Mouse (Mus musculus) midbrain, embryonic 11.5 days (tissue): ENCODE data around the gene Gm11492. TPM values are rescaled to one million over a fixed set of nuclear protein-coding genes. Genes with fewer than 3 reads are reported as not detected.

Experiments
- ATAC-seq: fragments of 200-750 bp; cut with Nextera tagmentation; 2 replicates; pipeline ENCODE4 v1.8.0; 2017; ENCODE audit warnings: moderate TSS enrichment, moderate library complexity; ENCODE audit not compliant: low FRiP score
- DNase-seq: peaks from one replicate; pipeline ENCODE4 v3.0.0; 2015; ENCODE audit warnings: low spot score; ENCODE audit errors: missing footprints
- H3K27ac ChIP-seq: fragments of 300-500 bp; sonication (generic); 2 replicates; pipeline ENCODE4 v1.5.1; 2014; ENCODE audit warnings: low read depth, low read length
- H3K27me3 ChIP-seq: fragments of 300-500 bp; sonication (generic); 2 replicates; pipeline ENCODE4 v1.6.1; 2014; ENCODE audit warnings: mild to moderate bottlenecking, low read length, moderate library complexity, mixed read lengths; ENCODE audit not compliant: control insufficient read depth, insufficient read depth
- H3K36me3 ChIP-seq: fragments of 300-500 bp; sonication (generic); 2 replicates; pipeline ENCODE4 v1.6.1; 2014; ENCODE audit warnings: mild to moderate bottlenecking, low read length, moderate library complexity, mixed read lengths; ENCODE audit not compliant: control insufficient read depth, insufficient read depth
- H3K4me1 ChIP-seq: fragments of 300-500 bp; sonication (generic); 2 replicates; pipeline ENCODE4 v1.6.1; 2014; ENCODE audit warnings: low read length; ENCODE audit not compliant: control insufficient read depth, insufficient read depth
- H3K4me2 ChIP-seq: fragments of 300-500 bp; sonication (generic); 2 replicates; pipeline ENCODE4 v1.6.1; 2014; ENCODE audit warnings: mild to moderate bottlenecking, moderate library complexity
- H3K4me3 ChIP-seq: fragments of 300-500 bp; sonication (generic); 2 replicates; pipeline ENCODE4 v1.5.1; 2014; ENCODE audit warnings: low read depth, low read length
- H3K9ac ChIP-seq: fragments of 300-500 bp; sonication (generic); 2 replicates; pipeline ENCODE4 v1.6.1; 2014; ENCODE audit warnings: low read length
- H3K9me3 ChIP-seq: fragments of 300-500 bp; sonication (generic); 2 replicates; pipeline ENCODE4 v1.6.1; 2016; ENCODE audit warnings: low read length; ENCODE audit not compliant: control insufficient read depth
- WGBS: fragments of 180-500 bp; shearing (Covaris S2); extraction: QIAGEN DNeasy Blood & Tissue Kit; methylation state at CpG from one replicate; pipeline ENCODE4 v1.1.7; 2014; 5-methylcytosine and 5-hydroxymethylcytosine counted together
- polyA plus RNA-seq: library from polyadenylated mRNA; unstranded; fragments of >200 nt; fragmentation: Nextera tagmentation; extraction: Ambion mirVana; gene quantifications from 2 replicates; pipeline ENCODE4 v1.2.1, GENCODE M21; 2014

The Gm11492 gene
- polyA plus RNA-seq, 1 experiment from 2014 or later, result not detected

- Histone ChIP-seq H3K27me3 (no peaks in the 10 kb centered on the region), H3K4me2 (no peak overlapping the region), H3K36me3 (no peaks in the 10 kb centered on the region), H3K4me1 (peaks cover 6% of the 10 kb centered on the region; the same call in 1 of the 2 replicates), H3K4me3 (no peak overlapping the region), H3K9me3 (no peaks in the 10 kb centered on the region), H3K27ac (no peak overlapping the region), H3K9ac (no peak overlapping the region)
- no peak for DNase-seq
- ATAC-seq, result no peak
- 89% methylated on average over 6 of the region's 6 CpGs for WGBS
These were observed 17.0 kb downstream of the Gm11492 start for GRCm38 (mm10) chr11:87583291-87584034.

GRCm38 (mm10) chr11:87584711-87585505 lies 18.5 kb downstream of the Gm11492 start:
- no peak overlapping the region for H3K9ac ChIP-seq
- no peaks in the 10 kb centered on the region for H3K36me3 ChIP-seq
- peaks cover 2% of the 10 kb centered on the region; the same call in 1 of the 2 replicates for H3K4me1 ChIP-seq
- no peak for ATAC-seq
- no peak overlapping the region for H3K27ac ChIP-seq
- H3K9me3 ChIP-seq, result no peaks in the 10 kb centered on the region
- H3K27me3 ChIP-seq, result no peaks in the 10 kb centered on the region
- DNase-seq, result no peak
- H3K4me3 ChIP-seq, result no peak overlapping the region
- 86% methylated on average over 10 of the region's 10 CpGs for WGBS
- no peak overlapping the region for H3K4me2 ChIP-seq

- Histone ChIP-seq H3K27me3 (no peaks in the 10 kb centered on the region), H3K36me3 (no peaks in the 10 kb centered on the region), H3K27ac (no peak overlapping the region), H3K4me2 (no peak overlapping the region), H3K9me3 (no peaks in the 10 kb centered on the region), H3K9ac (no peak overlapping the region), H3K4me1 (peaks cover 8% of the 10 kb centered on the region), H3K4me3 (no peak overlapping the region)
- WGBS, result 91% methylated on average over 5 of the region's 5 CpGs
- no peak for DNase-seq
- ATAC-seq, result no peak
These were observed 20.9 kb downstream of the Gm11492 start for GRCm38 (mm10) chr11:87587211-87587874.

- ATAC-seq (no peak), DNase-seq (no peak)
- Histone ChIP-seq H3K36me3 (no peaks in the 10 kb centered on the region), H3K9me3 (no peaks in the 10 kb centered on the region), H3K9ac (no peak overlapping the region), H3K4me1 (peaks cover 25% of the 10 kb centered on the region), H3K4me2 (no peak overlapping the region), H3K27ac (no peak overlapping the region), H3K27me3 (no peaks in the 10 kb centered on the region), H3K4me3 (no peak overlapping the region)
- 90% methylated on average over 8 of the region's 8 CpGs for WGBS
These were observed 23.2 kb downstream of the Gm11492 start for GRCm38 (mm10) chr11:87589605-87590004.

- H3K9ac ChIP-seq, result peak overlapping the region; percentile 88
- peak overlapping the region; percentile 84 for H3K4me2 ChIP-seq
- 2% methylated on average over 25 of the region's 25 CpGs for WGBS
- H3K4me1 ChIP-seq, result peaks cover 32% of the 10 kb centered on the region
- H3K27ac ChIP-seq, result peak overlapping the region; percentile 67; the same call in 1 of the 2 replicates
- H3K4me3 ChIP-seq, result peak overlapping the region; percentile 83
- ATAC-seq (no peak), DNase-seq (peak; percentile 94)
- H3K9me3 ChIP-seq, result no peaks in the 10 kb centered on the region
- H3K27me3 ChIP-seq, result no peaks in the 10 kb centered on the region
- no peaks in the 10 kb centered on the region for H3K36me3 ChIP-seq
These were observed 24.5 kb downstream of the Gm11492 start for GRCm38 (mm10) chr11:87590841-87591525.

- Histone ChIP-seq H3K4me3 (peak within 1 kb of the TSS; percentile 83), H3K27me3 (no peaks in the 10 kb centered on the region), H3K36me3 (no peaks in the 10 kb centered on the region), H3K9me3 (no peaks in the 10 kb centered on the region), H3K4me1 (peaks cover 39% of the 10 kb centered on the region), H3K9ac (peak within 1 kb of the TSS; percentile 88), H3K4me2 (peak within 1 kb of the TSS; percentile 84), H3K27ac (peak within 1 kb of the TSS; percentile 83)
- peak; percentile 98 for DNase-seq
- WGBS, result under 1% methylated on average over 61 of the region's 61 CpGs
- peak; percentile 98 for ATAC-seq
These were observed 25.3 kb downstream of the Gm11492 start, which contains the start of gene Mtmr4 for GRCm38 (mm10) chr11:87591526-87592353. TSS of gene Mtmr4 (plus strand) at chr11:87592162.

- DNase-seq (no peak), ATAC-seq (no peak)
- Histone ChIP-seq H3K4me3 (peak overlapping the region; percentile 83), H3K4me1 (peaks cover 42% of the 10 kb centered on the region), H3K9ac (peak overlapping the region; percentile 84), H3K9me3 (no peaks in the 10 kb centered on the region), H3K4me2 (peak overlapping the region; percentile 79), H3K27ac (peak overlapping the region; percentile 83), H3K27me3 (no peaks in the 10 kb centered on the region), H3K36me3 (peaks cover 1% of the 10 kb centered on the region; the same call in 1 of the 2 replicates)
- WGBS, result under 1% methylated on average over 15 of the region's 15 CpGs
These were observed 25.9 kb downstream of the Gm11492 start for GRCm38 (mm10) chr11:87592354-87592695.
